Mouse (Mus musculus): Measurements from ENCODE around the gene Klk4. TPM values are rescaled to one million over a fixed set of nuclear protein-coding genes. Genes with fewer than 3 reads are reported as not detected.

Klk4 gene
- polyA plus RNA-seq, 1 experiment from 2014 or later = 0.18 TPM

GRCm38 (mm10) chr7:43925985-43926384 is 45.0 kb downstream of the Klk4 start:
- H3K9me3 ChIP-seq (replicated peaks; ENCODE audit: control insufficient read depth, low read length) = no peaks in the 10 kb centered on the region
- no peak overlapping the region for H3K4me2 ChIP-seq (ENCODE audit: low read depth, low read length)
- no peak overlapping the region for H3K4me3 ChIP-seq (replicated peaks; ENCODE audit: low read length)
- H3K27me3 ChIP-seq (ENCODE audit: control insufficient read depth, insufficient read depth, low read length) = no peaks in the 10 kb centered on the region
- H3K36me3 ChIP-seq (ENCODE audit: control insufficient read depth, insufficient read depth, low read length) = no peaks in the 10 kb centered on the region
- H3K27ac ChIP-seq (ENCODE audit: low read length) = no peak overlapping the region
- H3K9ac ChIP-seq (ENCODE audit: low read length) = no peak overlapping the region
- WGBS = 70% methylated on average over 5 of the region's 5 CpGs
- ATAC-seq (ENCODE audit: insufficient read depth, low FRiP score) = no peak
- H3K4me1 ChIP-seq (ENCODE audit: control insufficient read depth, insufficient read depth, low read length) = no peaks in the 10 kb centered on the region

DNA sequence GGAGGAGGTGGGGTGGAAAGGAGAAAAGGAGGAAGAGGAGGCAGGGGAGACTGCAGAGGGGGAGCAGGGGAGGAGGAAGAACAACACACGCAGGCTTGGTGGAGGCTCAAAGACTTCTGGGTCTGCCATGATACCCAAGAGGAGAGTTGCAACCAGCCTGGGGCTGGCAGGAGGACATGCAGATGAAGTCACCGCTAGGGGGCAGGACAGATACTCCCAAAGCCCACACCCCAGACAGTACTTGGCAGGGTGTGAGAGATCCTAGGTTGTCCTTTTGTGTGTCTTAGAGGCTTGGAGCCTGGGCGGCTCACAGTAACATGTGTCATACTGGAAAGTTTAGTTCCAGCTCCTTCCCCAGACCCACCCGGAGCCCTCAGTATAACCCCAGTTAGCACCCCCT is 47.6 kb downstream of the Klk4 start:
- no peak overlapping the region for H3K9ac ChIP-seq (ENCODE audit: low read length)
- no peak overlapping the region for H3K27ac ChIP-seq (ENCODE audit: low read length)
- H3K27me3 ChIP-seq (ENCODE audit: control insufficient read depth, insufficient read depth, low read length) = no peaks in the 10 kb centered on the region
- no peak overlapping the region for H3K4me3 ChIP-seq (replicated peaks; ENCODE audit: low read length)
- no peak overlapping the region for H3K4me2 ChIP-seq (ENCODE audit: low read depth, low read length)
- H3K9me3 ChIP-seq (replicated peaks; ENCODE audit: control insufficient read depth, low read length) = no peaks in the 10 kb centered on the region
- no peaks in the 10 kb centered on the region for H3K4me1 ChIP-seq (ENCODE audit: control insufficient read depth, insufficient read depth, low read length)
- no peaks in the 10 kb centered on the region for H3K36me3 ChIP-seq (ENCODE audit: control insufficient read depth, insufficient read depth, low read length)
- ATAC-seq (ENCODE audit: insufficient read depth, low FRiP score) = no peak
- WGBS = 34% methylated on average over 4 of the region's 4 CpGs

DNA sequence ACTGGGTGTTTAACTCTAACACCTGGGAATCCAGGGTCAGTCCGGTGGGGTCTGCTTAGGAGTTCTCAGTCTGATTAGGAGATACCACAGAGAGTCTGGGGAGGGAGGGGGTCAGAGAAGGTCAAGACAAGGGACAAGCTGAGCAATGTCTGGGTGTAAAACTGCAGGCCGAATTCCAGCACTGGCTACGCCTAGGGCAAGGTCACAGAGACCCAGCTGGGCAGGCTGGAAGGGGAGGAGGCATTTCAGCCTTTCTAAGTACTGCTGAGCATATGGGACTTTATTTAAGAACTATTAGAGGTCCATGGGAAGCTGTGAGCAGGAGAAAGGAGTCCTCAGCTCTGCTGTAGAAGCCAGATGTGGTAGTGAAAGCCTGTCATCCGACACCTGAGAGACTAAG is 51.4 kb downstream of the Klk4 start:
- no peaks in the 10 kb centered on the region for H3K27me3 ChIP-seq (ENCODE audit: control insufficient read depth, insufficient read depth, low read length)
- WGBS = 47% methylated on average over 4 of the region's 4 CpGs

GRCm38 (mm10) chr7:43933440-43933839 is 52.5 kb downstream of the Klk4 start, which contains the start of gene Klk15:
Gene Klk15, plus strand, starts transcription at chr7:43933740.
- 88% methylated on average over 3 of the region's 3 CpGs for WGBS

More for the DNA sequence above, 51.4 kb downstream of the Klk4 start:
- Histone ChIP-seq H3K4me1 (ENCODE audit: control insufficient read depth, insufficient read depth, low read length) (no peaks in the 10 kb centered on the region), H3K36me3 (ENCODE audit: control insufficient read depth, insufficient read depth, low read length) (no peaks in the 10 kb centered on the region), H3K9ac (ENCODE audit: low read length) (no peak overlapping the region), H3K4me2 (ENCODE audit: low read depth, low read length) (no peak overlapping the region), H3K27ac (ENCODE audit: low read length) (no peak overlapping the region), H3K9me3 (replicated peaks; ENCODE audit: control insufficient read depth, low read length) (no peaks in the 10 kb centered on the region), H3K4me3 (replicated peaks; ENCODE audit: low read length) (no peak overlapping the region)
- no peak for ATAC-seq (ENCODE audit: insufficient read depth, low FRiP score)

GRCm38 (mm10) chr7:43934747-43935146 is 53.8 kb downstream of the Klk4 start:
- ATAC-seq (ENCODE audit: insufficient read depth, low FRiP score) = no peak
- WGBS = 56% methylated on average over 3 of the region's 3 CpGs

More at GRCm38 (mm10) chr7:43933440-43933839, 52.5 kb downstream of the Klk4 start, which contains the start of gene Klk15:
- H3K4me1 ChIP-seq (ENCODE audit: control insufficient read depth, insufficient read depth, low read length) = no peaks in the 10 kb centered on the region
- H3K9me3 ChIP-seq (replicated peaks; ENCODE audit: control insufficient read depth, low read length) = no peaks in the 10 kb centered on the region
- no peak within 1 kb of the TSS for H3K4me3 ChIP-seq (replicated peaks; ENCODE audit: low read length)
- no peaks in the 10 kb centered on the region for H3K36me3 ChIP-seq (ENCODE audit: control insufficient read depth, insufficient read depth, low read length)
- no peak within 1 kb of the TSS for H3K4me2 ChIP-seq (ENCODE audit: low read depth, low read length)
- no peak for ATAC-seq (ENCODE audit: insufficient read depth, low FRiP score)
- no peaks in the 10 kb centered on the region for H3K27me3 ChIP-seq (ENCODE audit: control insufficient read depth, insufficient read depth, low read length)
- H3K27ac ChIP-seq (ENCODE audit: low read length) = no peak within 1 kb of the TSS
- no peak within 1 kb of the TSS for H3K9ac ChIP-seq (ENCODE audit: low read length)

More at GRCm38 (mm10) chr7:43934747-43935146, 53.8 kb downstream of the Klk4 start:
- H3K36me3 ChIP-seq (ENCODE audit: control insufficient read depth, insufficient read depth, low read length) = no peaks in the 10 kb centered on the region
- no peaks in the 10 kb centered on the region for H3K9me3 ChIP-seq (replicated peaks; ENCODE audit: control insufficient read depth, low read length)
- no peaks in the 10 kb centered on the region for H3K27me3 ChIP-seq (ENCODE audit: control insufficient read depth, insufficient read depth, low read length)
- H3K4me1 ChIP-seq (ENCODE audit: control insufficient read depth, insufficient read depth, low read length) = no peaks in the 10 kb centered on the region
- H3K4me2 ChIP-seq (ENCODE audit: low read depth, low read length) = no peak overlapping the region
- H3K4me3 ChIP-seq (replicated peaks; ENCODE audit: low read length) = no peak overlapping the region
- H3K9ac ChIP-seq (ENCODE audit: low read length) = no peak overlapping the region
- H3K27ac ChIP-seq (ENCODE audit: low read length) = no peak overlapping the region

Other genes starting within 250 kb of the Klk4 start
- gene Ceacam18, start 246.5 kb upstream of the Klk4 start, polyA plus RNA-seq (2015; fragmentation: Nextera tagmentation; extraction: Ambion mirVana) = 1.0 and 1.4 TPM in 2 replicates
- gene Siglece, start 221.0 kb upstream of the Klk4 start, polyA plus RNA-seq (2015; fragmentation: Nextera tagmentation; extraction: Ambion mirVana) = 2.2 and 2.6 TPM in 2 replicates
- 11.7 and 12.2 TPM in 2 replicates for gene Ctu1, start 209.1 kb upstream of the Klk4 start, polyA plus RNA-seq (2015; fragmentation: Nextera tagmentation; extraction: Ambion mirVana)
- gene Klk14, start 190.7 kb upstream of the Klk4 start, polyA plus RNA-seq (2015; fragmentation: Nextera tagmentation; extraction: Ambion mirVana) = 0.28 and 1.1 TPM in 2 replicates
- 17.6 and 46.1 TPM in 2 replicates for gene Klk13, start 168.6 kb upstream of the Klk4 start, polyA plus RNA-seq (2015; fragmentation: Nextera tagmentation; extraction: Ambion mirVana)
- gene Klk12, start 112.3 kb upstream of the Klk4 start, polyA plus RNA-seq (2015; fragmentation: Nextera tagmentation; extraction: Ambion mirVana) = 7.3 and 16.2 TPM in 2 replicates
- gene Klk11, start 106.6 kb upstream of the Klk4 start, polyA plus RNA-seq (2015; fragmentation: Nextera tagmentation; extraction: Ambion mirVana) = 25.3 and 37.4 TPM in 2 replicates
- gene Klk10, start 100.1 kb upstream of the Klk4 start, polyA plus RNA-seq (2015; fragmentation: Nextera tagmentation; extraction: Ambion mirVana) = 42.4 and 129 TPM in 2 replicates
- gene Klk9, start 89.3 kb upstream of the Klk4 start, polyA plus RNA-seq (2015; fragmentation: Nextera tagmentation; extraction: Ambion mirVana) = 2.7 and 5.3 TPM in 2 replicates
- 31.0 and 55.1 TPM in 2 replicates for gene Klk8, start 83.6 kb upstream of the Klk4 start, polyA plus RNA-seq (2015; fragmentation: Nextera tagmentation; extraction: Ambion mirVana)
- 0.22 and 0.66 TPM in 2 replicates for gene Klk7, start 69.9 kb upstream of the Klk4 start, polyA plus RNA-seq (2015; fragmentation: Nextera tagmentation; extraction: Ambion mirVana)
- gene Klk6, start 56.7 kb upstream of the Klk4 start, polyA plus RNA-seq (2015; fragmentation: Nextera tagmentation; extraction: Ambion mirVana) = 0.30 and 0.42 TPM in 2 replicates
- 0.10 TPM in 1 of 2 replicates, not detected in the other for gene Klk5, start 39.2 kb upstream of the Klk4 start, polyA plus RNA-seq (2015; fragmentation: Nextera tagmentation; extraction: Ambion mirVana)
- gene Klk15, start 52.6 kb downstream of the Klk4 start, polyA plus RNA-seq (2015; fragmentation: Nextera tagmentation; extraction: Ambion mirVana) = not detected in 2 replicates
- 1.3 and 1.5 TPM in 2 replicates for gene Klk1b8, start 69.5 kb downstream of the Klk4 start, polyA plus RNA-seq (2015; fragmentation: Nextera tagmentation; extraction: Ambion mirVana)
- not detected in 2 replicates for gene Klk1b1, start 85.6 kb downstream of the Klk4 start, polyA plus RNA-seq (2015; fragmentation: Nextera tagmentation; extraction: Ambion mirVana)
- gene Klk1b9, start 94.9 kb downstream of the Klk4 start, polyA plus RNA-seq (2015; fragmentation: Nextera tagmentation; extraction: Ambion mirVana) = not detected in 2 replicates
- gene Klk1b11, start 114.7 kb downstream of the Klk4 start, polyA plus RNA-seq (2015; fragmentation: Nextera tagmentation; extraction: Ambion mirVana) = 0.36 TPM in 1 of 2 replicates, not detected in the other
- 0.94 TPM in 1 of 2 replicates, not detected in the other for gene Klk1b26, start 131.0 kb downstream of the Klk4 start, polyA plus RNA-seq (2015; fragmentation: Nextera tagmentation; extraction: Ambion mirVana)
- gene Klk1b27, start 171.1 kb downstream of the Klk4 start, polyA plus RNA-seq (2015; fragmentation: Nextera tagmentation; extraction: Ambion mirVana) = not detected in 2 replicates
- gene Klk1b21, start 221.2 kb downstream of the Klk4 start, polyA plus RNA-seq (2015; fragmentation: Nextera tagmentation; extraction: Ambion mirVana) = not detected in 2 replicates
- not detected in 2 replicates for gene Klk1b22, start 231.5 kb downstream of the Klk4 start, polyA plus RNA-seq (2015; fragmentation: Nextera tagmentation; extraction: Ambion mirVana)

All from stomach, embryonic 16.5 days (tissue).